Mouse (Mus musculus): Measurements from ENCODE around the gene Olfr64. TPM values are rescaled to one million over a fixed set of nuclear protein-coding genes. Genes with fewer than 3 reads are reported as not detected.

Olfr64 gene
- polyA plus RNA-seq, 1 experiment from 2014 or later: not detected

DNA sequence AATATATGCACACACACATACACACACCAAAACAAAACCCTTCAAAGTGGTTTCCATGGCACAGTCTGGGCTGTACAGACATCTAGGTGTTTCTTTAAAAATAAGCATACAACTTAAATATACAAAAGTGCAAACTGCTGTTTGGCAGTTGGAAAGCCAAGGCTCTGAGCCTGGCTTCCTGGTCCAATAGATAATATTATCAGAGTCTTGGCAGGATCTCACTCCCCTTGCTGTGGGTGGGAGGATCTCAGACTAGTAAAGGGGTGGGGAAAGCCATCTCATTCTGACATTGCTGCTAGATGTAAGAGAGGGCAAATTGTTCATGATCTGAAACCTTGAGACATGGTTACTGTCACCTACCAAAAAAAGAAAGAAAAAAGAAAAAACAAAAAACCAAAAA lies 23.6 kb downstream of the Olfr64 start:
- Histone ChIP-seq H3K27me3 (no peaks in the 10 kb centered on the region), H3K4me3 (replicated peaks) (no peak overlapping the region), H3K4me2 (no peak overlapping the region), H3K27ac (no peak overlapping the region), H3K9me3 (no peaks in the 10 kb centered on the region), H3K4me1 (replicated peaks) (no peaks in the 10 kb centered on the region), H3K9ac (replicated peaks) (no peak overlapping the region), H3K36me3 (no peaks in the 10 kb centered on the region)
- no peak for ATAC-seq (ENCODE audit: insufficient number of reproducible peaks, insufficient read depth, low FRiP score, low TSS enrichment, low read depth)

DNA sequence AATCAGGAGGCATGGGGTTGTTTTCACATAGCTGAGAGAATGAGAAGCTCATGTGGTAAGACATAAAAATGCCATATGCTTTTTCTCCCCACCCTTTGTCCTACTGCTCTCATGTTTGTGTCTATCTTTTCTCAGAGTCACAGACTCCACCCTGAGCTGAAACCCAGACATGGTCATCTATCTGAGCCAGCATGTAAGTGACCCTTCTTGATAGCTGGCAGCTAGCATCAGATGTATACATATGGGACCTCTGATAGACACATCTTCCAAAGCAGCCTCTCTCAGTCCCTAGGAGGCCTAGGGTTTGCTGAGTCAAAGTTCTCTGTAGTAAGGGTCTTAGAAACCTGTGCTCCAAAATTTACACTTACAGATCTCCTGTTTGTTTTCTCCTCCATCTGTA lies 28.6 kb downstream of the Olfr64 start:
- Histone ChIP-seq H3K9me3 (no peaks in the 10 kb centered on the region), H3K36me3 (no peaks in the 10 kb centered on the region), H3K4me1 (replicated peaks) (no peaks in the 10 kb centered on the region), H3K27ac (no peak overlapping the region), H3K4me2 (no peak overlapping the region), H3K27me3 (no peaks in the 10 kb centered on the region), H3K4me3 (replicated peaks) (no peak overlapping the region), H3K9ac (replicated peaks) (no peak overlapping the region)
- ATAC-seq (ENCODE audit: insufficient number of reproducible peaks, insufficient read depth, low FRiP score, low TSS enrichment, low read depth): no peak

DNA sequence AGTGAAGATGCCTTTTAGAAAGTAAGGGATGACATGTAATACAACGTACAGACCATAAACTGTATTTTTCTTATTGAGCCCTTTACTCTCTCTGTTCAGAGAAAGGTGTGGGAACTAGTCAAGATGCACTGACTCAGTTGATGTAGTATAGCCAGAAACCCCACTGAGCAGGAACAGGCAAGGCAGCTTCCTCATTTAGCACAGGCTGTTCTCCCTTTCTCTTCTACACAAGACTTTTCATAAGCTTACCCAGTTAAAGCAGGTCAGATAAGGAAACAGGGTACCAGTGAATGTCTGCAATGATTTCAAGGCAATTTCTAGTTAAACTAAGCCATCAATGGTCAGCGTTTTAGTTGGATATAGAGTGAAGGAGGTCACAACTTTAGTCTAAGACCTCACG lies 32.8 kb downstream of the Olfr64 start:
- ATAC-seq (ENCODE audit: insufficient number of reproducible peaks, insufficient read depth, low FRiP score, low TSS enrichment, low read depth): no peak
- H3K4me3 ChIP-seq (replicated peaks): no peak overlapping the region
- no peaks in the 10 kb centered on the region for H3K4me1 ChIP-seq (replicated peaks)
- WGBS: 83% methylated on average over 3 of the region's 3 CpGs
- no peaks in the 10 kb centered on the region for H3K36me3 ChIP-seq
- H3K27me3 ChIP-seq: no peaks in the 10 kb centered on the region
- H3K27ac ChIP-seq: no peak overlapping the region
- H3K4me2 ChIP-seq: no peak overlapping the region
- no peak overlapping the region for H3K9ac ChIP-seq (replicated peaks)
- H3K9me3 ChIP-seq: no peaks in the 10 kb centered on the region

DNA sequence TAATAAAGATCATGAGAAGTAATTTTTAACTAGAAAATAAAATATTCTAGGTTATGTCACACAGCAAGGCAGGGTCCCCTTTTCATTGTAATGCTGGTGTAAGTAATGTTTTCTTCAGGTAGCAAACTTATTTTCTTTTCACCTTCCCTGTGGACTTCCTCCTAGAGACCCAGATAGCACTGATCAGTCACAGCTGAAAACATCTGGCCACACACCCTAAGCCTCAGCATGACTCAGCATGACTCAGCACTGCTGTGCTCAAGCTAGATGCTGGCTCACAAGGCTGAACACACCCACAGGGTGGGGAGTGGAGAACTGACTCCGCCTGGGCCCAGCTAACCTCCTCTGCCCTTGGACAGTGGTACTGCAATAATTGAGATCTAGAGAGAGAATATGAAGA lies 33.4 kb downstream of the Olfr64 start:
- Histone ChIP-seq H3K27me3 (no peaks in the 10 kb centered on the region), H3K27ac (no peak overlapping the region), H3K9ac (replicated peaks) (no peak overlapping the region), H3K9me3 (no peaks in the 10 kb centered on the region), H3K4me1 (replicated peaks) (no peaks in the 10 kb centered on the region), H3K36me3 (no peaks in the 10 kb centered on the region), H3K4me3 (replicated peaks) (no peak overlapping the region), H3K4me2 (no peak overlapping the region)
- ATAC-seq (ENCODE audit: insufficient number of reproducible peaks, insufficient read depth, low FRiP score, low TSS enrichment, low read depth): no peak
- WGBS: 60% methylated on average over 1 of the region's 1 CpGs

DNA sequence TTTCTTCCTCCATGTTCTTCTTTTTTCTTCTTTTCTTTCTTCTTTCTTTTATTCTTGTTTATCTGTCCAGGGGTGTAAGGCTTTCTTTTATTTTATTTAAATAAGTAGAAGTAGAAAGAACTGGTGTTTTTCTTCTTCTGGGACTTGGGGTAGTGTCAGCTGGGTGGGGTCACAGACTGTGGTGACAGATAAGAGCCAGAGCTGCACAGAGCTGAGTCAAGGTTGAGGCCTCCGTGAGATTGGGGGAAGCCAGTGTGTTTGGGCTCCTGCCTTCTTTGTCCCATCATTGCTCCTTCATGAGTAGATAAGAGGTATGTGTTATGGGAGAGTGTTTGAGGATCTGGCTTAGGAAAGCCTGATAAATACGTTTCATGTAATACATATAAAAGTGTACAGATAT lies 35.2 kb downstream of the Olfr64 start:
- Histone ChIP-seq H3K4me2 (no peak overlapping the region), H3K27me3 (no peaks in the 10 kb centered on the region), H3K27ac (no peak overlapping the region), H3K9ac (replicated peaks) (no peak overlapping the region), H3K36me3 (no peaks in the 10 kb centered on the region), H3K9me3 (no peaks in the 10 kb centered on the region), H3K4me3 (replicated peaks) (no peak overlapping the region), H3K4me1 (replicated peaks) (no peaks in the 10 kb centered on the region)
- no peak for ATAC-seq (ENCODE audit: insufficient number of reproducible peaks, insufficient read depth, low FRiP score, low TSS enrichment, low read depth)
- WGBS: 72% methylated on average over 2 of the region's 2 CpGs

DNA sequence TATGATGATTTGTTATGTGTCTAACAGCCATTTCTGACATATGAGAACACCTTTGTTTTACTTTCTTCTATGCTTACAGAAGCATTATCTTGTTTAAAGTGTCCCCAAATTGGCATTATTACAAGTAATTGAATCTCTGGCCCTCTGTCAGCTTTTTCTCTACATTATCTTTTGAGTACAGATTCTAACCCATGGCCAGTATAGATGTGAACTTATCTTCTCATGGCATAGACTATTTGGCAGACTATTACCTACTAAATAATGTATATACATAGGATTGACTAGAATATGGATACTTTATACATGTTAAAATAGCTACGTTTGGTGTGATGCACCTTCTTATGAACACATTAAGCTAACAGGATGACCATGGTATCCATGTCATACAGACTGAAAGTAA lies 39.6 kb downstream of the Olfr64 start:
- ATAC-seq (ENCODE audit: insufficient number of reproducible peaks, insufficient read depth, low FRiP score, low TSS enrichment, low read depth): no peak

DNA sequence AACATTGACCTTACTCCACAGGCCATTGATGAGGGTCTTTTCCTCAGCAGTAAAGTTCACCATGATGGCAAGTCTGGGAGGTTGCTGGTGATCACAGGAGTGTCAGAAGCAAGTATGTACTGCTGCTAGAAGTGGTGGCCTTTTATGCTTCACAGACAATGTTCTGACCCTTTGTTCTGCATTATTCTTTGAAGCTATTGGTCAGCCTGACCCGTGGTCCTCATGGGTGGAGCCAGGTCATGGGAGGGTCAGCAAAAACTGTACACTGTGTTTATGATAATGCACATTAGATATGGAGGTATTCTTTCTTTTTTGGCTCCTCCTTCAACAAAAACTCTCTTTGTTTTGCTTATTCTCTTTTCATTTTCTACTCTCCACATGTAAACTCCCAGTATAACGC lies 41.2 kb downstream of the Olfr64 start, which contains the start of gene Hbb-y:
Gene Hbb-y, minus strand, starts transcription at position 127 of the 400 bp plus-strand sequence.
- Histone ChIP-seq H3K4me2 (no peak within 1 kb of the TSS), H3K36me3 (no peaks in the 10 kb centered on the region), H3K27me3 (no peaks in the 10 kb centered on the region), H3K4me1 (replicated peaks) (no peaks in the 10 kb centered on the region), H3K9me3 (no peaks in the 10 kb centered on the region), H3K27ac (no peak within 1 kb of the TSS), H3K4me3 (replicated peaks) (no peak within 1 kb of the TSS), H3K9ac (replicated peaks) (no peak within 1 kb of the TSS)
- 63% methylated on average over 2 of the region's 2 CpGs for WGBS
- no peak for ATAC-seq (ENCODE audit: insufficient number of reproducible peaks, insufficient read depth, low FRiP score, low TSS enrichment, low read depth)

More for the DNA sequence above, 39.6 kb downstream of the Olfr64 start:
- no peaks in the 10 kb centered on the region for H3K27me3 ChIP-seq
- no peak overlapping the region for H3K27ac ChIP-seq
- 70% methylated on average over 1 of the region's 1 CpGs for WGBS
- H3K9ac ChIP-seq (replicated peaks): no peak overlapping the region
- no peaks in the 10 kb centered on the region for H3K36me3 ChIP-seq
- no peaks in the 10 kb centered on the region for H3K9me3 ChIP-seq
- H3K4me3 ChIP-seq (replicated peaks): no peak overlapping the region
- H3K4me2 ChIP-seq: no peak overlapping the region
- H3K4me1 ChIP-seq (replicated peaks): no peaks in the 10 kb centered on the region

DNA sequence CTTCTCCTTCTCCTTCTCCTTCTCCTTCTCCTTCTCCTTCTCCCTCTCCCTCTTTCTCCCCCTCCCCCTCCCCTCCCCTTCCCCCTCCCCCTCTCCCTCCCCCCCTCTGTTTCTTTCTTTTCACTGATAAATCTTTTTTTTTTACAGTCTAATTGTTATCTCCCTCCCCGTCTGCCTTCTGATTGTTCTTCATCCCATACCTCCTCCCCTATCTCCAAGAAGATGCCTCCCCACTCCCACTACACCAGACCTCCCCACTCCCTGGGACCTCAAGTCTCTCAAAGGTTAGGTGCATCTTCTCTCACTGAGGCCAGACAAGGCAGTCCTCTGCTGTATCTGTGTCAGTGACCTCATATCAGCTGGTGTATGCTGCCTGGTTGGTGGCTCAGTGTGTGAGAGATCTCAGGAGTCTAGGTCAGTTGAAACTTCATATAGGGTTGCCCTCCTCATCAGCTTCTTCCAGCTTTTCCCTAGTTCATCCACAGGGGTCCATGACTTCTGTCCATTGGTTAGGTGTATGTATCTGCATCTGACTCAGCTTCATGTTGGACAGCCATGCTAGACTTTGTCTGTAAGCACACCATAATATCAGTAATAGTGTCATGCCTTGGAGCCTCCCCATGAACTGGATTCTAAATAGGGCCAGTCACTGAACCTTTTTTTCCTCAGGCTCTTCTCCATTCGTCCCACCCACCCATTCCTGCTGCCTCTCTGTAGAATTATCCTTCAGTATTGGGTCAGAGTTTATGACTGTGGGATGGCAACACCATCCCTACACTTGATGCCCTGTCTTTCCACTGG lies 49.6 kb downstream of the Olfr64 start:
- no peaks in the 10 kb centered on the region for H3K36me3 ChIP-seq
- 52% methylated on average over 2 of the region's 2 CpGs for WGBS
- no peak for ATAC-seq (ENCODE audit: insufficient number of reproducible peaks, insufficient read depth, low FRiP score, low TSS enrichment, low read depth)

DNA sequence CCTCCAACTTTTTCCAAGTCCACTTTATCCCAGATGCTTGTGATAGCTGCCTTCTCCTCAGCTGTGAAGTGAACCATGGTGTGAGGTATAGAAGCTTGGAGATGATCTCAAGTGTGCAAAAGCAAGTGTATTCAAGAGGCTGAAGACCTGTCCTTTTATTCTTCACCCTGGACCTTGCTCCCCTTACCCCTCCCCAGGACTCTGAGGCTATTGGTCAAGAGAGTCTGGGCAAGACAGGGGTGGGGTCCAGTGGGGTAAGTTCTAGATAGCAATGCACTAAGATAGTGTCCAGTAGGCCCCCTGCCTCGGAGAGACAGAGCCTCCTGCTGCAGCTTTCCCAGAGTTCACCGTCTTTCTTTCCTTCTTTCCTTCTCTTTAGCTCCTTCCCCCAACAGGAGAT lies 51.3 kb downstream of the Olfr64 start, which contains the start of gene Hbb-bh1:
Gene Hbb-bh1, minus strand, starts transcription at position 131 of the 400 bp plus-strand sequence.
- Histone ChIP-seq H3K27me3 (no peaks in the 10 kb centered on the region), H3K36me3 (no peaks in the 10 kb centered on the region), H3K4me1 (replicated peaks) (no peaks in the 10 kb centered on the region), H3K4me3 (replicated peaks) (no peak within 1 kb of the TSS), H3K4me2 (no peak within 1 kb of the TSS), H3K9ac (replicated peaks) (no peak within 1 kb of the TSS), H3K9me3 (no peaks in the 10 kb centered on the region), H3K27ac (no peak within 1 kb of the TSS)
- WGBS: 76% methylated on average over 2 of the region's 2 CpGs
- no peak for ATAC-seq (ENCODE audit: insufficient number of reproducible peaks, insufficient read depth, low FRiP score, low TSS enrichment, low read depth)

More for the DNA sequence above, 49.6 kb downstream of the Olfr64 start:
- no peak overlapping the region for H3K9ac ChIP-seq (replicated peaks)
- no peaks in the 10 kb centered on the region for H3K4me1 ChIP-seq (replicated peaks)
- no peak overlapping the region for H3K27ac ChIP-seq
- no peak overlapping the region for H3K4me2 ChIP-seq
- H3K4me3 ChIP-seq (replicated peaks): no peak overlapping the region
- no peaks in the 10 kb centered on the region for H3K9me3 ChIP-seq
- H3K27me3 ChIP-seq: no peaks in the 10 kb centered on the region

DNA sequence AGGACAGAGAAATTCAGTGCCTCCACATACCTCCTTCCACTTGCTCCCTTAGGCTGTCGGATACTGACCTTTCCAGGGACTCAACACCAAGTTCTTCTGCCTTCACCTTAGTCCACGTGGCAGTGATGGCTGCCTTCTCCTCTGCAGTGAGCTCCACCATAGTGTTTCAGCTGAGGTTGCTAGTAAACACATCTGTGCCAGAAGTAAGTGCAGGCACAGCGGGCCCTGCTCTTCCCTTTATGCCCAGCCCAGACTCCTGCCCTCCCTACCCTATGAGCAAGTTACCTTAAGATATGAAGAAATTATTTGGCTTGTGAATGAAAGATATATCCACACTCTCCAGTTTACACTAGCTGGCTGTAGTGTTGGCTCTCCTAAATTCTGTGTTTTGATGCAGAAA lies 54.0 kb downstream of the Olfr64 start, which contains the start of gene Hbb-bh2:
Gene Hbb-bh2, minus strand, starts transcription at position 253 of the 400 bp plus-strand sequence.
- Histone ChIP-seq H3K9me3 (no peaks in the 10 kb centered on the region), H3K4me1 (replicated peaks) (no peaks in the 10 kb centered on the region), H3K27ac (no peak within 1 kb of the TSS), H3K4me3 (replicated peaks) (no peak within 1 kb of the TSS), H3K27me3 (no peaks in the 10 kb centered on the region), H3K4me2 (no peak within 1 kb of the TSS), H3K36me3 (no peaks in the 10 kb centered on the region), H3K9ac (replicated peaks) (no peak within 1 kb of the TSS)
- no peak for ATAC-seq (ENCODE audit: insufficient number of reproducible peaks, insufficient read depth, low FRiP score, low TSS enrichment, low read depth)
- 64% methylated on average over 3 of the region's 3 CpGs for WGBS
